Mouse (Mus musculus): ENCODE measurements at regions not wholly inside any gene's neighbourhood (a gene's known extent, or its start where the extent isn't known, plus 50 kb on each side); places are given as distances from the start of the nearest gene placed in this dataset.

DNA sequence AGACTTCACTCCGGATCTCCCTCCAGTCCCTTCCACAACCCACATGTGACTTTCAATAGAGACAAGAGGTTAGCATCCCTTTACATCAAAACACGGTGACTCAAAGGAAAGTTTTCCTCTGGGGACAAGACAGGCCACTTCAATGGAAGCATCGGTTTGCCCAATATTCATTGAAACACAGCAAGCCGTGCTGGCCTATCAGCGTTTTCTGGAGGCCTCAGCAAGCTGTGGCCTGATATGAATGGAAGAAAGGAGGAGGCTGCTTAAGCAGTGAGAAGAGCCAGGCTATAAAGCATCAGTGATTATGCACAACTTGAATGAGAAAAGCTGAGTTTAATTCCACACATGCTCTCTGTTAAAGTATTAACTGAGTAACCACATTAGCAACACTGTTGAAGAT is 125.3 kb upstream of the Map3k7 start:
- TF ChIP-seq POLR2A (IDR thresholded peaks at IDR 0.05; ENCODE audit: insufficient read length, low read depth) (no peak), MAX (IDR thresholded peaks at IDR 0.05; ENCODE audit: low read depth) (no peak), MYOD1 (IDR thresholded peaks at IDR 0.05; ENCODE audit: control insufficient read depth in 1 of 3, insufficient read length in 2 of 3, low read depth in 2 of 3) (no peak), POLR2AphosphoS2 (IDR thresholded peaks at IDR 0.05; ENCODE audit: insufficient read length, low read depth) (no peak), E2F4 (IDR thresholded peaks at IDR 0.05; ENCODE audit: insufficient read depth) (no peak)
